Mouse (Mus musculus) bone marrow, adult 2 months (tissue): ENCODE results near the gene Rfc4.

Experiments used
- CTCF ChIP-seq: fragments of 200-500 bp; IDR thresholded peaks from 2 replicates; pipeline ENCODE4 v1.5.1; 2011; ENCODE audit warnings: low read length, control low read depth; ENCODE audit not compliant: control insufficient read depth, insufficient read depth
- POLR2A ChIP-seq: fragments of 200-500 bp; IDR thresholded peaks from 2 replicates; pipeline ENCODE4 v1.6.1; 2011; ENCODE audit warnings: low read depth, mild to moderate bottlenecking, control low read depth, low read length, borderline replicate concordance; ENCODE audit not compliant: control insufficient read depth

DNA sequence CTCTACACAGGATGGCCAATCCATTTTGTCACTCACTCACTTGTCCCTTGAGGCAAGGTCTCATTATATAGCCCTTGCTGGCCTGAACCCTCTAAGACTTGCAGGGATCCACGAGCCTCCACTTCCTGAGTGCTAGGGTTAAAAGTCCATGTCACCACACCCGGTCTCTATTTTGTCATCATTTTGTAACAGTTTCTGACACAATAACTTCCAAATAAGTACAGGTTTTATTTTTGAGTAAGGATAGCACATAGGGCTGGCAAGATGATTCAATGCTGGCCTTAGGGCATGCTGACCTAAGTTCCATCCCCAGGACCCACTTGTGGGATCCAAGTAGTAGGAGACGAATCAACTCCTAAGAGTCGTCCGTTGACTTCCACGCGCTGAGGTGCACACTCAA lies 21.4 kb downstream of the Rfc4 start:
- TF ChIP-seq CTCF: no peak
- TF ChIP-seq POLR2A: no peak
